Mouse (Mus musculus) lung, embryonic 14.5 days (tissue): ENCODE data around the gene Capzb. TPM values are rescaled to one million over a fixed set of nuclear protein-coding genes. Genes with fewer than 3 reads are reported as not detected.

Source experiments
- ATAC-seq: fragments of 200-750 bp; cut with Nextera tagmentation; 2 replicates; pipeline ENCODE4 v1.8.0; 2017; ENCODE audit warnings: mild to moderate bottlenecking, moderate TSS enrichment, moderate library complexity; ENCODE audit not compliant: insufficient read depth
- DNase-seq: peaks from one replicate; pipeline ENCODE4 v3.0.0-alpha.2; 2015
- H3K27ac ChIP-seq: fragments of 300-500 bp; sonication (generic); 2 replicates; pipeline ENCODE4 v1.5.1; 2014; ENCODE audit warnings: low read depth, mild to moderate bottlenecking, moderate library complexity
- H3K27me3 ChIP-seq: fragments of 300-500 bp; sonication (generic); 2 replicates; pipeline ENCODE4 v1.6.1; 2014; ENCODE audit warnings: low read length, control low read depth; ENCODE audit not compliant: insufficient read depth
- H3K36me3 ChIP-seq: fragments of 300-500 bp; sonication (generic); 2 replicates; pipeline ENCODE4 v1.6.1; 2014; ENCODE audit warnings: control low read depth; ENCODE audit not compliant: insufficient read depth
- H3K4me1 ChIP-seq: fragments of 300-500 bp; sonication (generic); 2 replicates; pipeline ENCODE4 v1.6.1; 2014; ENCODE audit warnings: antibody characterized with exemption, control low read depth; ENCODE audit not compliant: insufficient read depth
- H3K4me2 ChIP-seq: fragments of 300-500 bp; sonication (generic); 2 replicates; pipeline ENCODE4 v1.6.1; 2014; ENCODE audit warnings: mild to moderate bottlenecking
- H3K4me3 ChIP-seq: fragments of 300-500 bp; sonication (generic); 2 replicates; pipeline ENCODE4 v1.5.1; 2014; ENCODE audit warnings: low read depth, low read length
- H3K9ac ChIP-seq: fragments of 300-500 bp; sonication (generic); 2 replicates; pipeline ENCODE4 v1.6.1; 2014
- H3K9me3 ChIP-seq: fragments of 300-500 bp; sonication (generic); 2 replicates; pipeline ENCODE4 v1.6.1; 2016; ENCODE audit warnings: low read depth, low read length, control low read depth
- CTCF ChIP-seq: IDR thresholded peaks from 2 replicates; pipeline ENCODE4 v1.5.1; 2016; ENCODE audit warnings: antibody characterized with exemption, low read depth
- WGBS: fragments of 180-500 bp; shearing (Covaris S2); extraction: QIAGEN DNeasy Blood & Tissue Kit; methylation state at CpG from one replicate; pipeline ENCODE4 v1.1.7; 2014; 5-methylcytosine and 5-hydroxymethylcytosine counted together
- polyA plus RNA-seq: library from polyadenylated mRNA; unstranded; fragments of >200 nt; fragmentation: Nextera tagmentation; extraction: Ambion mirVana; gene quantifications from 2 replicates; pipeline ENCODE4 v1.2.1, GENCODE M21; 2014

Capzb gene
- polyA plus RNA-seq, 1 experiment from 2014 or later: 336 TPM

GRCm38 (mm10) chr4:139156538-139156937 is 36.2 kb upstream of the Capzb start:
- Histone ChIP-seq H3K4me2 (no peak overlapping the region), H3K27me3 (no peaks in the 10 kb centered on the region), H3K9ac (no peak overlapping the region), H3K36me3 (no peaks in the 10 kb centered on the region), H3K4me3 (no peak overlapping the region), H3K27ac (no peak overlapping the region), H3K4me1 (no peaks in the 10 kb centered on the region), H3K9me3 (no peaks in the 10 kb centered on the region)
- ATAC-seq (no peak), DNase-seq (no peak)
- 88% methylated on average over 6 of the region's 6 CpGs for WGBS
- no peak for TF ChIP-seq CTCF

GRCm38 (mm10) chr4:139158350-139158749 is 34.3 kb upstream of the Capzb start:
- DNase-seq (peak; percentile 56), ATAC-seq (no peak; the same call in 1 of the 2 replicates)
- Histone ChIP-seq H3K4me1 (no peaks in the 10 kb centered on the region), H3K36me3 (no peaks in the 10 kb centered on the region), H3K4me2 (peak overlapping the region; percentile 36), H3K27ac (0 out of 2 replicates have a peak overlapping the region, but pooled peaks have one; percentile 9), H3K27me3 (no peaks in the 10 kb centered on the region), H3K9ac (no peak overlapping the region), H3K9me3 (no peaks in the 10 kb centered on the region), H3K4me3 (no peak overlapping the region)
- TF ChIP-seq CTCF: no peak
- 26% methylated on average over 14 of the region's 14 CpGs for WGBS

- no peak overlapping the region for H3K9ac ChIP-seq
- DNase-seq: no peak
- no peaks in the 10 kb centered on the region for H3K27me3 ChIP-seq
- no peak for ATAC-seq
- H3K4me3 ChIP-seq: no peak overlapping the region
- no peak overlapping the region for H3K27ac ChIP-seq
- H3K4me1 ChIP-seq: no peaks in the 10 kb centered on the region
- H3K9me3 ChIP-seq: no peaks in the 10 kb centered on the region
- no peaks in the 10 kb centered on the region for H3K36me3 ChIP-seq
- H3K4me2 ChIP-seq: no peak overlapping the region
- 70% methylated on average over 2 of the region's 2 CpGs for WGBS
- no peak for TF ChIP-seq CTCF
Measured at GRCm38 (mm10) chr4:139161076-139161475, 31.6 kb upstream of the Capzb start.

- Histone ChIP-seq H3K9me3 (no peaks in the 10 kb centered on the region), H3K36me3 (no peaks in the 10 kb centered on the region), H3K4me2 (no peak overlapping the region), H3K27me3 (no peaks in the 10 kb centered on the region), H3K4me3 (no peak overlapping the region), H3K27ac (no peak overlapping the region), H3K9ac (no peak overlapping the region), H3K4me1 (peaks cover 4% of the 10 kb centered on the region; the same call in 1 of the 2 replicates)
- TF ChIP-seq CTCF: no peak
- no peak for DNase-seq
- WGBS: 82% methylated on average over 6 of the region's 6 CpGs
- no peak for ATAC-seq
Measured at GRCm38 (mm10) chr4:139164082-139164481, 28.6 kb upstream of the Capzb start.

GRCm38 (mm10) chr4:139165259-139165658 is 27.4 kb upstream of the Capzb start:
- Histone ChIP-seq H3K4me1 (peaks cover 12% of the 10 kb centered on the region), H3K9ac (no peak overlapping the region), H3K36me3 (no peaks in the 10 kb centered on the region), H3K4me3 (no peak overlapping the region), H3K9me3 (no peaks in the 10 kb centered on the region), H3K4me2 (no peak overlapping the region), H3K27me3 (no peaks in the 10 kb centered on the region), H3K27ac (no peak overlapping the region)
- DNase-seq (no peak), ATAC-seq (no peak)
- 82% methylated on average over 8 of the region's 8 CpGs for WGBS
- TF ChIP-seq CTCF: no peak

- H3K9me3 ChIP-seq: no peaks in the 10 kb centered on the region
- no peak for ATAC-seq
- H3K36me3 ChIP-seq: no peaks in the 10 kb centered on the region
- no peak overlapping the region for H3K4me2 ChIP-seq
- H3K4me1 ChIP-seq: peaks cover 19% of the 10 kb centered on the region
- H3K27me3 ChIP-seq: no peaks in the 10 kb centered on the region
- no peak overlapping the region for H3K4me3 ChIP-seq
- no peak for DNase-seq
- H3K27ac ChIP-seq: no peak overlapping the region
- H3K9ac ChIP-seq: no peak overlapping the region
- no peak for TF ChIP-seq CTCF
- WGBS: 67% methylated on average over 8 of the region's 8 CpGs
Measured at GRCm38 (mm10) chr4:139166244-139166643, 26.5 kb upstream of the Capzb start.

- DNase-seq (no peak), ATAC-seq (no peak)
- TF ChIP-seq CTCF: no peak
Measured at GRCm38 (mm10) chr4:139167107-139167506, 25.6 kb upstream of the Capzb start.

More at GRCm38 (mm10) chr4:139167107-139167506, 25.6 kb upstream of the Capzb start:
- no peak overlapping the region for H3K4me2 ChIP-seq
- no peaks in the 10 kb centered on the region for H3K9me3 ChIP-seq
- no peaks in the 10 kb centered on the region for H3K27me3 ChIP-seq
- H3K4me3 ChIP-seq: no peak overlapping the region
- WGBS: 33% methylated on average over 8 of the region's 8 CpGs
- peaks cover 19% of the 10 kb centered on the region for H3K4me1 ChIP-seq
- H3K36me3 ChIP-seq: no peaks in the 10 kb centered on the region
- H3K27ac ChIP-seq: no peak overlapping the region
- no peak overlapping the region for H3K9ac ChIP-seq
